Mouse (Mus musculus): ENCODE measurements at regions not wholly inside any gene's neighbourhood (a gene's known extent, or its start where the extent isn't known, plus 50 kb on each side); places are given as distances from the start of the nearest gene placed in this dataset.

DNA sequence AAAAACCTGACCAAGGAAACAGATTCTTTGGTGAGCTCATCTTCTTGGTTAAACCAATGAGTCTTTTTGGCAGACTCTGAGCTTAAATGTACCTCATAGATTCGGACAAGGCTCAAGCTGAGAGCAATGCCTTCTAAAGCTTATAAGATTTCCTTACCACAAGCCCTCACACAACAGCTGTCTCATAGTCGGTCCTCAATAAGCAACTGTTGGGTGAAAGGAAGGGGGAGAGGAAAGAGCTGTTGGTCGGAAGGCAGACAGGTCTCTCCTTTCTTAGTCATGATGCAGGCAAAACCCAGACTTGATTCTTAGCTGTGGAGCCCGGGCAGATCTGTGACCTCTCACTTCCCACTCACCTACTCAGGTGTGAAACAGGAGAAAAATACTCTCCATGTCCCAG lies 50.8 kb upstream of the 1700016C15Rik start:
- no peak for TF ChIP-seq CTCF (IDR thresholded peaks at IDR 0.05; ENCODE audit: extremely low read depth, insufficient read length, insufficient replicate concordance, low read depth, low read length)
- no peak for TF ChIP-seq POLR2A (IDR thresholded peaks at IDR 0.05; ENCODE audit: low read depth, low read length)
